Mouse (Mus musculus) T-cell, adult 2 months (primary cell): ENCODE results near the gene F7.
"Not testable (repeated sequence)": the region's sequence is repeated elsewhere in the genome, so short reads cannot be mapped to it uniquely, and the experiment has no call there.

Experiments
- DNase-seq: peaks from one replicate; pipeline ENCODE4 v3.0.0; 2022; ENCODE audit warnings: low spot score

Gene F7

GRCm38 (mm10) chr8:13036346-13036812 is 10.5 kb downstream of the F7 start:
- DNase-seq = no peak

GRCm38 (mm10) chr8:13037015-13037414 is 11.2 kb downstream of the F7 start, which contains the start of gene F10:
Gene F10, plus strand, starts transcription at chr8:13037308.
- no peak for DNase-seq

GRCm38 (mm10) chr8:13037569-13037968 is 11.7 kb downstream of the F7 start:
- DNase-seq = no peak

GRCm38 (mm10) chr8:13039054-13039453 is 13.2 kb downstream of the F7 start:
- DNase-seq = no peak

GRCm38 (mm10) chr8:13041459-13041858 is 15.6 kb downstream of the F7 start:
- DNase-seq = no peak

GRCm38 (mm10) chr8:13047652-13048051 is 21.8 kb downstream of the F7 start:
- no peak for DNase-seq

GRCm38 (mm10) chr8:13050550-13050949 is 24.7 kb downstream of the F7 start:
- no peak for DNase-seq

GRCm38 (mm10) chr8:13057351-13057750 is 31.5 kb downstream of the F7 start:
- DNase-seq = no peak

- DNase-seq = no peak
Observed at GRCm38 (mm10) chr8:13060441-13061150, 34.8 kb downstream of the F7 start, which contains the start of gene Proz. Gene Proz, plus strand, starts transcription at chr8:13060914.

GRCm38 (mm10) chr8:13063112-13063511 is 37.3 kb downstream of the F7 start:
- DNase-seq = no peak

- no peak for DNase-seq
Observed at GRCm38 (mm10) chr8:13073255-13073654, 47.4 kb downstream of the F7 start.

GRCm38 (mm10) chr8:13075044-13075443 is 49.2 kb downstream of the F7 start:
- no peak for DNase-seq

GRCm38 (mm10) chr8:13075579-13075978 is 49.7 kb downstream of the F7 start:
- DNase-seq = not testable (repeated sequence)

GRCm38 (mm10) chr8:13077542-13077941 is 51.7 kb downstream of the F7 start:
- no peak for DNase-seq
